Mouse (Mus musculus) naive thymus-derived CD4-positive, alpha-beta T cell, adult 2 months (primary cell): ENCODE measurements around the gene Gsta3.

ENCODE experiments used
- DNase-seq: peaks from one replicate; pipeline ENCODE4 v3.0.0-alpha.2; 2011; ENCODE audit warnings: low read depth

Gene Gsta3

DNA sequence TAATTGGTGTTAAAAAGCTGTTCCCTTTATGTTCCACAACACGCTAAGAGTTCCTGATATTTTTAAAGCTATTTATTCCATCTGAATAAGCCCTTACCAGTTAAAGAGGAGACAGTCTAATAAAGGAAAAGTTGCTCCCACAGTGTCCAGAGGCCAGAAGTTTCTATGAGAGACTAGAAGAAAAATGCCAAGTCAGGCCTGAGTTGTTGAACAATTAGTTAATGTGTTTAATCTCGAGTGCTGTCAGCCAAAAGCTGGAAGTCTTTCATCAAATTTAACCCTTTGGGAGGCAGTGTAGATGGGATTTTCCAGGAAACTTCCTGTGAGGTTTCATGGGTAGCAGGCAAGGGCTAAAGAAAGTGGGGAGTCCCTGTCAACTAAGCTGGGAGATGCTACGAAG lies 59.4 kb downstream of the Gsta3 start:
- DNase-seq: no peak

DNA sequence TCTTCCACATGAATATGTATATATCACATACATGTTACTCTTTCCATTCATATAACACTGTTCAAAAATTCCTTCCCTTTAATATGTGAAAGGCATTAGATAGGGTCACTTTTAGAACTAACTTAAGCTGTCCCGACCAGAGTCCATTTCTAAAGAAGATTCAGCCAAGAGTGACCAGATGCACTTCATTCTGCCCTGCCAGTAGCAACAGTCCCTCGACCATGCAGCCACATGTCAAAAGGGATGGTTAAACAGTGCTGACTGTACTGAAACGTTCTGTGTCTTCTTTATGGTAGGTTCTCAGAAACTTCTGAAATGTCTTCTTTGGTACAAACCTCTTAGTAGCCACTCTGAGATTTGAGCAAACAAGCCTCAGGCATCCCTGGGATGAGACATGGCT lies 61.3 kb downstream of the Gsta3 start:
- DNase-seq: no peak

DNA sequence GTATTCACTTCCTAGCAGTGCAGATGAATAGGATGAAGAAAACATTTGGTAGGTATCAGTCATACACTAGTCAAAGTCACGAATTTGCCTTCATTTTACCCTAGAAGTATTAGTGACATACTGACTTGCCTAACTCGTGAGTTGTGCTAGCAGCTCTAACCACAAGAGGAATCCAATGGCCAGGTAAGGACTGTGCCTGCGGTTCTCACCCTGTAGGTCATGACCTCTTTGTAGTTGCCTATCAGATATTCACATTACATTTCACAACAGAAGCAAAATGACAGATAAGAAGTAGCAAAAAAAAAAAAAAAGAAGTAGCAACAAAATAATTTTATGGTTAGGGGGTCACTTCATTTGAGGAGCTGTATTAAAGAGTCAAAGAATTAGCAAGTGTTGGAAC lies 63.8 kb downstream of the Gsta3 start:
- DNase-seq: no peak

DNA sequence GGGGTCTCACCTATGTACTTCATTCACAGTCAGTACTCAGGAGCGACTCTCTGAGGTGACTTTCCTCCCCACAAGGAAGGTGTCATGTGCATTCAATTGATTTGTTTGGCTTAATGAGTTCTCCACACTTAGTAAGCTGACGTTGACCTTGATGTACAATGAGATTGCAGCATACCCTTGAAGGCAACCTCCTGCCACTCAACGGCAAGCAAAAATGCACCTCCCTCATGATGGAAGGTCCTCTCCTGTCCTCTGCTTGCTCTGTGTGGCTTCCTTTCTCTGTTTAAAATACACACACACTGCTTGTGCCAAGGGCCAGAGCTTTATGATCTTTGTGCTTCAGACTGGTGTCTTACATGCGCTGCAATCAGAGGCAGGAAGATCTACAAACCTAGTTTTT lies 64.3 kb downstream of the Gsta3 start:
- no peak for DNase-seq

DNA sequence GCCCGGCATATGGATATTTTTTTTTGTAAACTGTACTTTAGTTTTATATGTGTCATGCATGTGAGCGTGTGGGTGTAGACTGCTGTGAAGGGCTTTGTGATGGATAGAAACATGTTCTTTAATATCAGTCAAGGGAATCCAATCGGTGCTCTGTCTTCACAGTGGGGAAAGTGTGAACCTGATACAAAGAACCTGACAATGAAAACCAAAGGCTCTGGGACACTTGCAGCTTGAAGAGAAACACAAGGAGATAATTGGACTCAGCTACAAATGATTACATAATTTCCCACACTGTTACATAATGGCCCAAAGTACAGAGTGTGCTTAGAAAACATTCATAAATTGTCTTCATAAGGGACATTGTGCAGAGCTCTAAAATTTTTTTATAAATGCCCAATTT lies 65.1 kb downstream of the Gsta3 start:
- no peak for DNase-seq

DNA sequence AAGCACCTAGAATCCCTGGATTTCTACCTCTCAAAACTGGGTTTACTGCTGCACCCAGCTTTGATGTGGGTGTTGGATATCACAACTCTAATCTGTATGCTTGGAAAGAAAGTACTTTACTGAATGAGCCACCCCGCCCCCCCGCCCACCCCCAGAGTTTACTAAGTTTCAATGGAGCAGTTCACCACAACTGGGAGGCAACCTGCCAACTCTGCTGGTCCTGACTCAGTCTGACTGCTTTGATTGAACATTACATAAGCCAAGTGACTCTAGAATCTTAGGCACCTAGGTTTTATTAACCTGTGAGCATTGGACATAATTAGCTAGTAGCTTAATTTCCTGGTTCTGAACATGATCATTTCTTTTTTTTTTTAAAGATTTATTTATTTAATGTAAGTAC lies 73.9 kb downstream of the Gsta3 start:
- DNase-seq: no peak
